Mouse (Mus musculus) intestine, embryonic 14.5 days (tissue): ENCODE results near the gene Sec61a1. TPM values are rescaled to one million over a fixed set of nuclear protein-coding genes. Genes with fewer than 3 reads are reported as not detected.
A peak's percentile ranks its signal among the peaks of the same experiment; 100 is the strongest.

ENCODE experiments used
- ATAC-seq: fragments of 200-750 bp; cut with Nextera tagmentation; replicated peaks from 2 replicates; pipeline ENCODE4 v1.8.0; 2017; ENCODE audit warnings: low read depth, moderate number of reproducible peaks, moderate TSS enrichment, moderate library complexity; ENCODE audit not compliant: low FRiP score, low TSS enrichment
- DNase-seq: peaks from one replicate; pipeline ENCODE4 v3.0.0-alpha.2; 2018; ENCODE audit warnings: low spot score
- H3K27ac ChIP-seq: fragments of 300-500 bp; sonication (generic); 2 replicates; pipeline ENCODE4 v1.5.1; 2014; ENCODE audit warnings: low read depth, mild to moderate bottlenecking, control low read depth
- H3K27me3 ChIP-seq: fragments of 300-500 bp; sonication (generic); replicated peaks from 2 replicates; pipeline ENCODE4 v1.6.1; 2014; ENCODE audit warnings: low read length, control low read depth; ENCODE audit not compliant: control insufficient read depth, insufficient read depth
- H3K36me3 ChIP-seq: fragments of 300-500 bp; sonication (generic); 2 replicates; pipeline ENCODE4 v1.6.1; 2014; ENCODE audit warnings: low read length, control low read depth; ENCODE audit not compliant: control insufficient read depth, insufficient read depth
- H3K4me1 ChIP-seq: fragments of 300-500 bp; sonication (generic); replicated peaks from 2 replicates; pipeline ENCODE4 v1.6.1; 2014; ENCODE audit warnings: low read length, control low read depth, mixed read lengths; ENCODE audit not compliant: control insufficient read depth, insufficient read depth
- H3K4me2 ChIP-seq: fragments of 300-500 bp; sonication (generic); 2 replicates; pipeline ENCODE4 v1.6.1; 2014; ENCODE audit warnings: low read length
- H3K4me3 ChIP-seq: fragments of 300-500 bp; sonication (generic); 2 replicates; pipeline ENCODE4 v1.5.1; 2014; ENCODE audit warnings: low read depth, low read length, control low read depth, mixed read lengths
- H3K9ac ChIP-seq: fragments of 300-500 bp; sonication (generic); 2 replicates; pipeline ENCODE4 v1.6.1; 2014; ENCODE audit warnings: mild to moderate bottlenecking, low read length
- H3K9me3 ChIP-seq: fragments of 300-500 bp; sonication (generic); 2 replicates; pipeline ENCODE4 v1.6.1; 2016; ENCODE audit warnings: low read length, control low read depth; ENCODE audit not compliant: control insufficient read depth
- WGBS: fragments of 180-500 bp; shearing (Covaris S2); extraction: QIAGEN DNeasy Blood & Tissue Kit; methylation state at CpG from one replicate; pipeline ENCODE4 v1.1.7; 2014; 5-methylcytosine and 5-hydroxymethylcytosine counted together
- polyA plus RNA-seq: library from polyadenylated mRNA; unstranded; fragments of >200 nt; fragmentation: Nextera tagmentation; extraction: Ambion mirVana; gene quantifications from 2 replicates; pipeline ENCODE4 v1.2.1, GENCODE M21; 2014

Gene Sec61a1
- polyA plus RNA-seq, 1 experiment from 2014 or later: 246 TPM

GRCm38 (mm10) chr6:88486893-88487292 lies 31.8 kb downstream of the Sec61a1 start:
- H3K27ac ChIP-seq: no peak overlapping the region
- H3K4me2 ChIP-seq: no peak overlapping the region
- 84% methylated on average over 8 of the region's 8 CpGs for WGBS
- H3K9me3 ChIP-seq: no peaks in the 10 kb centered on the region
- peaks cover 75% of the 10 kb centered on the region for H3K36me3 ChIP-seq
- no peak overlapping the region for H3K9ac ChIP-seq
- DNase-seq: peak; percentile 67
- H3K27me3 ChIP-seq: no peaks in the 10 kb centered on the region
- H3K4me1 ChIP-seq: no peaks in the 10 kb centered on the region
- no peak overlapping the region for H3K4me3 ChIP-seq
- 0 out of 2 replicates have a peak, but pooled peaks have one; percentile 32 for ATAC-seq

- WGBS: 83% methylated on average over 6 of the region's 6 CpGs
- no peaks in the 10 kb centered on the region for H3K9me3 ChIP-seq
- H3K36me3 ChIP-seq: peaks cover 77% of the 10 kb centered on the region
- no peak overlapping the region for H3K4me3 ChIP-seq
- no peak for ATAC-seq
- H3K27ac ChIP-seq: no peak overlapping the region
- no peak overlapping the region for H3K4me2 ChIP-seq
- H3K9ac ChIP-seq: no peak overlapping the region
- no peak for DNase-seq
- H3K4me1 ChIP-seq: no peaks in the 10 kb centered on the region
- H3K27me3 ChIP-seq: no peaks in the 10 kb centered on the region
These were observed 33.3 kb downstream of the Sec61a1 start for GRCm38 (mm10) chr6:88485378-88485777.

DNA sequence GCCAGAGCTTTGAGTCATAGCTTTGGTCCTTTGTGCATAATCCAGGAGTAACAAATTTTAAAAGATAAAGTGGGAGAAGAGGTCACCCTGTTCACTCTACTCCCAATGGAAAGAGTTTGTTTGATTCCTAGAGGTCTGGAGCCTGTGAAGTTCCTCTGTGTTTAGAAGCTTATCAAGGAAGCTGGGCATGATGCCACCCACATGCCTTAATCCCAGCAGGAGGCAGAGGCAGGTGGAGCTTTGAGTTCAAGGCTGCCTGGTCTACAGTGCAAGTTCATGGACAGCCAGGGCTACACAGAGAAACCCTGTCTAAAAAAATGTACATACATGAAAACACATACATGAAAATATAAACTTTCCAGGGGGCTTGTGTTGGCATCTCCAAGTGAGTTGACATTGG lies 34.8 kb downstream of the Sec61a1 start:
- DNase-seq (no peak), ATAC-seq (no peak)
- Histone ChIP-seq H3K27me3 (no peaks in the 10 kb centered on the region), H3K36me3 (peaks cover 83% of the 10 kb centered on the region), H3K4me3 (no peak overlapping the region), H3K9me3 (no peaks in the 10 kb centered on the region), H3K4me1 (no peaks in the 10 kb centered on the region), H3K27ac (no peak overlapping the region), H3K4me2 (no peak overlapping the region), H3K9ac (no peak overlapping the region)

- Histone ChIP-seq H3K36me3 (peaks cover 88% of the 10 kb centered on the region), H3K27me3 (no peaks in the 10 kb centered on the region), H3K4me3 (no peak overlapping the region), H3K9ac (no peak overlapping the region), H3K4me2 (no peak overlapping the region), H3K27ac (no peak overlapping the region), H3K9me3 (no peaks in the 10 kb centered on the region), H3K4me1 (no peaks in the 10 kb centered on the region)
- ATAC-seq (no peak), DNase-seq (no peak)
- 80% methylated on average over 7 of the region's 7 CpGs for WGBS
These were observed 35.6 kb downstream of the Sec61a1 start for GRCm38 (mm10) chr6:88483111-88483510.

- Histone ChIP-seq H3K27me3 (no peaks in the 10 kb centered on the region), H3K9ac (no peak overlapping the region), H3K4me1 (no peaks in the 10 kb centered on the region), H3K9me3 (no peaks in the 10 kb centered on the region), H3K36me3 (peaks cover 92% of the 10 kb centered on the region), H3K4me3 (no peak overlapping the region), H3K27ac (no peak overlapping the region), H3K4me2 (no peak overlapping the region)
- no peak for ATAC-seq
- WGBS: 49% methylated on average over 6 of the region's 6 CpGs
- no peak for DNase-seq
These were observed 38.3 kb downstream of the Sec61a1 start for GRCm38 (mm10) chr6:88480421-88480820.

DNA sequence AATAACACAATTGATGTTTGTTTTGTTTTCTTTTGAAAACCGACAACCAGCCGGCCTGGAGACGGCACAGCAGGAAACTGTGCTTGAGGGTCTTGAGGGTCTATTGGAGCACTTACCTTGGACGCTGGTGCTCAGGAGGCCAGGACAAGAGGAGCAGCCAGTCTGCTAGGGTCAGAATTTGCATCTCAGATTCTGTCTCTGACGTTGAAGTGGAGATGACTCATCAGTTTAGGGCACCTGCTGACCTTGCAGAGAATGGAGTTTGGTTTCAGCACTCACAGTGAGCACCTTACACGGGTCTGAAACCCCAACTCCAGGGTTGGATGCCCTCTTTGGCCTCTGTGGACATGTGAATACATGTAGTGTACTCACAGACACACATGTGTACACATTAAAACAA lies 48.8 kb downstream of the Sec61a1 start:
- 76% methylated on average over 6 of the region's 6 CpGs for WGBS
- DNase-seq (no peak), ATAC-seq (no peak)
- Histone ChIP-seq H3K9me3 (no peaks in the 10 kb centered on the region), H3K4me2 (no peak overlapping the region), H3K4me3 (no peak overlapping the region), H3K27ac (no peak overlapping the region), H3K4me1 (peaks cover 8% of the 10 kb centered on the region), H3K36me3 (peaks cover 67% of the 10 kb centered on the region), H3K9ac (no peak overlapping the region), H3K27me3 (no peaks in the 10 kb centered on the region)

DNA sequence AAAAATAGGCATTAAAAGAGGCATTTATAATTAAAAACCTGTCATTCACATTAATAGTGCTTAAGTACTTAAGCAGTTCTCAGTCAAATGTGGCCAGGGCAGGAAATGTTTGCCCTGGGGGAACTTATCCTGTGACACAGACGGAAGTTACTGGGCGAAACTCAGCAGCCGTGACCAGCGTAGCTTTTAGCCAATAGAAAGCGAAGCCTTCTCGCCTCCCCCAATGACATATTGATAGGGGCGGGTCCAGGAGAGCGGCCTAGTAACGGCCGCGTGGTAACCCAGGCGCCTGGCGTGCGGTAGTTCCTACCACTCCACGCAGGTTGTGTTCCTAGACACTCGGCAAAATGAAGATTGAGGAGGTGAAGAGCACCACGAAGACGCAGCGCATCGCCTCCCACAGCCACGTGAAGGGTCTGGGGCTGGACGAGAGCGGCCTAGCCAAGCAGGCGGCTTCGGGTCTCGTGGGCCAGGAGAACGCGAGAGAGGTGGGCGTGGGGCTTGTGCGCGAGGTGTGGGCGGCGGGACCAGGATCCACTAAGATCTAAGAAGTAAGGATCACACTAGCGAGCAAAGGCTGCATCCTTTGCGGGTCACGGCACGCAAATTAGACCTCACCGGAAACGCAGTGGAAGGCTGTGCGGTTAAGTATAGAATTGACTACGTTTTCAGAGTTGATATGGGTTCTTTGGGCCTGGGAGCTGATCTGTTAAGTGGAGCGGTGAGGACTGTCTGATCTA lies 53.4 kb downstream of the Sec61a1 start, which contains the start of gene Ruvbl1:
Ruvbl1 (plus strand) TSS at position 229 of the 740 bp plus-strand sequence.
- DNase-seq (peak; percentile 91), ATAC-seq (peak; percentile 100)
- peaks cover 8% of the 10 kb centered on the region for H3K4me1 ChIP-seq
- H3K27ac ChIP-seq: no peak within 1 kb of the TSS
- peak within 1 kb of the TSS; percentile 93 for H3K4me2 ChIP-seq
- H3K9me3 ChIP-seq: no peaks in the 10 kb centered on the region
- H3K27me3 ChIP-seq: no peaks in the 10 kb centered on the region
- H3K36me3 ChIP-seq: peaks cover 32% of the 10 kb centered on the region
- H3K9ac ChIP-seq: peak within 1 kb of the TSS; percentile 82
- WGBS: under 1% methylated on average over 41 of the region's 42 CpGs
- peak within 1 kb of the TSS; percentile 87 for H3K4me3 ChIP-seq

GRCm38 (mm10) chr6:88454545-88454944 lies 64.2 kb downstream of the Sec61a1 start:
- H3K9ac ChIP-seq: no peak overlapping the region
- ATAC-seq: no peak
- no peak overlapping the region for H3K4me2 ChIP-seq
- no peak for DNase-seq
- no peak overlapping the region for H3K4me3 ChIP-seq
- WGBS: 66% methylated on average over 2 of the region's 2 CpGs
- no peaks in the 10 kb centered on the region for H3K27me3 ChIP-seq
- H3K9me3 ChIP-seq: no peaks in the 10 kb centered on the region
- H3K36me3 ChIP-seq: no peaks in the 10 kb centered on the region
- H3K27ac ChIP-seq: no peak overlapping the region
- no peaks in the 10 kb centered on the region for H3K4me1 ChIP-seq
